Mouse (Mus musculus) myocyte (in vitro differentiated cells): ENCODE measurements around the gene Kpna4. TPM values are rescaled to one million over a fixed set of nuclear protein-coding genes. Genes with fewer than 3 reads are reported as not detected.

Experiments
- H3K27me3 ChIP-seq: one replicate; pipeline ENCODE4 v1.6.1; 2011; ENCODE audit not compliant: control insufficient read depth, insufficient read depth, insufficient read length
- H3K36me3 ChIP-seq: one replicate; pipeline ENCODE4 v1.6.1; 2011; ENCODE audit not compliant: control insufficient read depth, insufficient read depth
- H3K4me2 ChIP-seq: one replicate; pipeline ENCODE4 v1.6.1; 2011; ENCODE audit warnings: low read depth, control low read depth
- H3K4me3 ChIP-seq: one replicate; pipeline ENCODE4 v1.5.1; 2011; ENCODE audit warnings: mild to moderate bottlenecking, control low read depth, moderate library complexity
- H3K79me2 ChIP-seq: one replicate; pipeline ENCODE4 v1.6.1; 2011; ENCODE audit not compliant: control insufficient read depth, insufficient read depth
- H3ac ChIP-seq: one replicate; pipeline ENCODE4 v1.6.1; 2011; ENCODE audit not compliant: control insufficient read depth, insufficient read length
- CEBPB ChIP-seq: IDR thresholded peaks from 2 replicates; pipeline ENCODE4 v1.6.1; 2011; ENCODE audit warnings: mild to moderate bottlenecking, moderate library complexity; ENCODE audit not compliant: poor library complexity, insufficient read depth, severe bottlenecking
- E2F4 ChIP-seq: IDR thresholded peaks from one replicate; pipeline ENCODE4 v1.6.1; 2011; ENCODE audit warnings: mild to moderate bottlenecking, control low read depth, moderate library complexity; ENCODE audit not compliant: insufficient read depth
- MAX ChIP-seq: IDR thresholded peaks from one replicate; pipeline ENCODE4 v1.6.1; 2011; ENCODE audit warnings: low read depth, mild to moderate bottlenecking, control low read depth
- MYOD1 ChIP-seq, 3 experiments: IDR thresholded peaks; one replicate each; pipeline ENCODE4 v1.6.1; 2011; ENCODE audit warnings: control low read depth in 2 of 3, low read depth in 2 of 3, mild to moderate bottlenecking in 2 of 3, moderate library complexity in 1 of 3; ENCODE audit not compliant: insufficient read length in 2 of 3, control insufficient read depth in 1 of 3
- MYOG ChIP-seq, 3 experiments: IDR thresholded peaks; one replicate each; pipeline ENCODE4 v1.6.1; 2011; ENCODE audit warnings: control low read depth in 2 of 3, low read depth in 2 of 3, mild to moderate bottlenecking in 2 of 3; ENCODE audit not compliant: insufficient read length in 2 of 3, control insufficient read depth in 1 of 3, insufficient read depth in 1 of 3
- POLR2A ChIP-seq: IDR thresholded peaks from one replicate; pipeline ENCODE4 v1.6.1; 2011; ENCODE audit warnings: low read depth, mild to moderate bottlenecking, control low read depth, moderate library complexity; ENCODE audit not compliant: insufficient read length
- POLR2AphosphoS2 ChIP-seq: IDR thresholded peaks from one replicate; pipeline ENCODE4 v1.6.1; 2011; ENCODE audit warnings: low read depth, control low read depth; ENCODE audit not compliant: insufficient read length
- REST ChIP-seq: IDR thresholded peaks from one replicate; pipeline ENCODE4 v1.6.1; 2011; ENCODE audit warnings: mild to moderate bottlenecking, control low read depth, moderate library complexity; ENCODE audit not compliant: insufficient read depth, insufficient read length
- SRF ChIP-seq: IDR thresholded peaks from one replicate; pipeline ENCODE4 v1.6.1; 2011; ENCODE audit warnings: low read depth; ENCODE audit not compliant: control insufficient read depth, insufficient read length
- TCF12 ChIP-seq: IDR thresholded peaks from one replicate; pipeline ENCODE4 v1.6.1; 2011; ENCODE audit warnings: mild to moderate bottlenecking, control low read depth; ENCODE audit not compliant: poor library complexity, insufficient read depth, severe bottlenecking
- TCF3 ChIP-seq: IDR thresholded peaks from one replicate; pipeline ENCODE4 v1.6.1; 2011; ENCODE audit warnings: low read depth, control low read depth; ENCODE audit not compliant: insufficient read length
- USF1 ChIP-seq: IDR thresholded peaks from one replicate; pipeline ENCODE4 v1.6.1; 2011; ENCODE audit warnings: low read depth, mild to moderate bottlenecking, control low read depth, moderate library complexity
- polyA plus RNA-seq: library from polyadenylated mRNA; unstranded; fragments of >200 nt; fragmentation: generic; extraction: Trizol; gene quantifications from one replicate; pipeline ENCODE4 v1.2.1, GENCODE M21; 2012; ENCODE audit warnings: missing spikeins

Gene Kpna4
- polyA plus RNA-seq, 1 experiment: 23.0 TPM

DNA sequence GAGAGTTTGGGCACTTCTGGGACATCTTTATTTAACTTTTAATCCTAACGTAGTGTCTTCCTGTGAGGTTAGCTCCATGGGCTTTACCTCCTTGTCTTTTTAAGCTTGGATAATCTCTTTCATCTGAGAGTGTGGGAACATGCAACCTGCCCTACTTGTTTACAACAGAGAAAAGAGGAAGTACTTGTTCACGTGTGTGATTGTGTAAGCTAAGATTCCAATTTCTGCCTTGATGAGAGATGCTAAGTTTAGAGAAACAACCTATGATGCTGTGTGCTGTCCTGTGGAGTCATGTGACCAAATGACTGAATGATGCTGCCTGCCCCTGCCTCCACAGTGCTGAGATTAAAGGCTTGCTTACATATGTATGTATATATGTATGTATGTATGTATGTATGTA lies 27.8 kb upstream of the Kpna4 start:
- H3K4me2 ChIP-seq: no peak overlapping the region

DNA sequence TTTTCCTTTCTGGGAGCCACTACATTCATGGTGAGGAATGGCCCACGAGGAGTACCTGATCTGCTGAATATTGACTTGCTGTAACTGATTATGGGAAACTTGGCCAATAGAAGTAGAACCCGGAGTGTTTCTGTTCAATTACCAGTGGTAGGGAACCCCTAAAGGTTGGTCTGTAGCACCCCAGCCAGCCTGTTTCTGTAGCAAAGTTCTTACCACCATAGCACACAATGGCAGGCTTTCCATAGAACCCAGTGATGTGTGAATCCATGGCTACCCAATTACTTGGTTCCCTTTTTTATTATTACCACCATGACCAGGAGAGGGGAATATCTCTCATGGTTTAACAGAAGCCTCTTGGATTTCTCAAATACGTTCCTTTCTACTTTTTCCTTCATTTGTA lies 24.0 kb upstream of the Kpna4 start:
- Histone ChIP-seq H3K4me2 (no peak overlapping the region), H3K79me2 (no peaks in the 10 kb centered on the region), H3K27me3 (no peaks in the 10 kb centered on the region), H3K4me3 (no peak overlapping the region), H3K36me3 (no peaks in the 10 kb centered on the region), H3ac (no peak overlapping the region)
- TF ChIP-seq E2F4 (no peak), MYOD1 (IDR thresholded peaks at IDR 0.05; ENCODE audit: control insufficient read depth in 1 of 3, insufficient read length in 2 of 3, low read depth in 2 of 3) (no peak), REST (no peak), TCF12 (no peak), TCF3 (no peak), MYOG (IDR thresholded peaks at IDR 0.05; ENCODE audit: control insufficient read depth in 1 of 3, insufficient read depth in 1 of 3, insufficient read length in 2 of 3, low read depth in 2 of 3) (no peak), MAX (no peak), USF1 (no peak), SRF (no peak), POLR2AphosphoS2 (no peak), POLR2A (no peak), CEBPB (no peak)

More for the DNA sequence above, 27.8 kb upstream of the Kpna4 start:
- no peak overlapping the region for H3K4me3 ChIP-seq
- no peaks in the 10 kb centered on the region for H3K79me2 ChIP-seq
- no peak for TF ChIP-seq SRF
- TF ChIP-seq TCF12: no peak
- TF ChIP-seq USF1: no peak
- no peak for TF ChIP-seq MAX
- no peak for TF ChIP-seq MYOG (IDR thresholded peaks at IDR 0.05; ENCODE audit: control insufficient read depth in 1 of 3, insufficient read depth in 1 of 3, insufficient read length in 2 of 3, low read depth in 2 of 3)
- no peak for TF ChIP-seq POLR2A
- TF ChIP-seq MYOD1 (IDR thresholded peaks at IDR 0.05; ENCODE audit: control insufficient read depth in 1 of 3, insufficient read length in 2 of 3, low read depth in 2 of 3): no peak
- TF ChIP-seq POLR2AphosphoS2: no peak
- no peak for TF ChIP-seq CEBPB
- TF ChIP-seq TCF3: no peak
- no peak for TF ChIP-seq E2F4
- no peak for TF ChIP-seq REST
- no peak overlapping the region for H3ac ChIP-seq
- H3K36me3 ChIP-seq: no peaks in the 10 kb centered on the region
- no peaks in the 10 kb centered on the region for H3K27me3 ChIP-seq

DNA sequence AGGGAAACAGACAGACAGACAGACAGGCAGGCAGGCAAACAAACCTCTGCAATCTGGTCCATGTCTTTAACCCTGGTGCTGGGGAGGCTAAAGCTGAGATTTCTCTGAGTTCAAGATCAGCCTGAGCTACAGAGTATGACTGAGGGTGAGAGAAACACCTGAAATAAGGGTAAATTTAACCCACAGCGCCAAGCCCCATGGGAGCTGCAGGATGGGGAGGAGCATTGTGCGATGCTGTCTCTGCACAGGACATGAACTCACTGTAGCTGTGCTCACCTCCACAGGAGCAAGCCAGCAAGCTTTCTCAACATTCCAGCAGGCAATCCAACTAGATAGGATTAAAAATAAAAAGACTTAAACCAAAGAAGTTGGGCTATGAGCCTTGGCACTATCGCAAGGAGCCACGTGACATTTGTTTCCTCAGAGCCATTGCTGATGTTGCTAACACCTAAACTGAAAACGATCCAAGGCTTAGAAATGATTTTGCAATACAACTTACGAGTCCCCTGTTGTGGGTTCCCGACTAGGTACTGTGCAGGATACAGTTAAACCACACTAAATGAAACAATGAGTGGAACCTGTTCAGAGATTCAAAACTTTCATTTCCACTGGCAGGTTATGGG lies 15.6 kb upstream of the Kpna4 start:
- Histone ChIP-seq H3ac (no peak overlapping the region), H3K4me3 (no peak overlapping the region), H3K36me3 (no peaks in the 10 kb centered on the region), H3K4me2 (no peak overlapping the region), H3K79me2 (no peaks in the 10 kb centered on the region), H3K27me3 (no peaks in the 10 kb centered on the region)
- TF ChIP-seq USF1: no peak

DNA sequence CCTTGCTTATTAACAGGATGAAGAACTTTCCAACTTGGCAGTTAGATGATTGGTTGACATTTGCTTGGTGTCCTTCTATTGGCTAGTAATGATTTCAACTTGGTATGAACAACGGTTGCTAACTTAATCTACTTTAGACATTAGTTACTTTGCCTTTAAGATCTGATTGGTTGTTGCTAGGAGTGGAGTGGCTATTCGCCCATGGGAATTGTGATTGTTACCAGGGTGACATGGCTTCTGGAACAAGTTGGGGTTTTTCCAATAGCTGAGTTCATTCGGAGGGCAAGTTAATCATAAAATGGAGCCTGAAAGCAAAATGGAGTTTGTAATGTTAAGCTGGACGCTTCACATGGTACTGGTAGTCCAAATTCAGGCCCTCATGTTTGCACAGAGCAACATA lies 13.9 kb upstream of the Kpna4 start:
- TF ChIP-seq SRF (no peak), MAX (no peak), MYOG (IDR thresholded peaks at IDR 0.05; ENCODE audit: control insufficient read depth in 1 of 3, insufficient read depth in 1 of 3, insufficient read length in 2 of 3, low read depth in 2 of 3) (no peak), TCF12 (no peak), POLR2A (no peak), USF1 (no peak), POLR2AphosphoS2 (no peak), CEBPB (no peak), MYOD1 (IDR thresholded peaks at IDR 0.05; ENCODE audit: control insufficient read depth in 1 of 3, insufficient read length in 2 of 3, low read depth in 2 of 3) (no peak), E2F4 (no peak), REST (no peak), TCF3 (no peak)
- no peaks in the 10 kb centered on the region for H3K79me2 ChIP-seq
- no peaks in the 10 kb centered on the region for H3K36me3 ChIP-seq
- H3K4me2 ChIP-seq: no peak overlapping the region
- H3ac ChIP-seq: no peak overlapping the region
- no peak overlapping the region for H3K4me3 ChIP-seq
- no peaks in the 10 kb centered on the region for H3K27me3 ChIP-seq

GRCm38 (mm10) chr3:69136059-69136458 lies 9.1 kb upstream of the Kpna4 start:
- H3K4me3 ChIP-seq: no peak overlapping the region
- H3K27me3 ChIP-seq: no peaks in the 10 kb centered on the region
- no peaks in the 10 kb centered on the region for H3K79me2 ChIP-seq
- H3K4me2 ChIP-seq: no peak overlapping the region
- H3K36me3 ChIP-seq: no peaks in the 10 kb centered on the region
- TF ChIP-seq MAX (no peak), TCF3 (no peak), POLR2A (no peak), REST (no peak), MYOD1 (IDR thresholded peaks at IDR 0.05; ENCODE audit: control insufficient read depth in 1 of 3, insufficient read length in 2 of 3, low read depth in 2 of 3) (no peak), SRF (no peak)
- no peak overlapping the region for H3ac ChIP-seq
